Mouse (Mus musculus) limb, embryonic 11.5 days (tissue): Measurements from ENCODE around the gene Pitpnm2. TPM values are rescaled to one million over a fixed set of nuclear protein-coding genes. Genes with fewer than 3 reads are reported as not detected.
"Not testable (repeated sequence)": the region's sequence is repeated elsewhere in the genome, so short reads cannot be mapped to it uniquely, and the experiment has no call there.

ENCODE experiments used
- ATAC-seq: fragments of 200-750 bp; cut with Nextera tagmentation; 2 replicates; pipeline ENCODE4 v1.8.0; 2017; ENCODE audit warnings: low read depth; ENCODE audit not compliant: insufficient number of reproducible peaks, low FRiP score, low TSS enrichment
- DNase-seq: peaks from one replicate; pipeline ENCODE4 v3.0.0-alpha.2; 2015; ENCODE audit warnings: low spot score
- H3K27ac ChIP-seq: fragments of 300-500 bp; sonication (generic); replicated peaks from 2 replicates; pipeline ENCODE4 v1.5.1; 2014; ENCODE audit warnings: low read depth, mild to moderate bottlenecking, low read length
- H3K27me3 ChIP-seq: fragments of 300-500 bp; sonication (generic); 2 replicates; pipeline ENCODE4 v1.6.1; 2014; ENCODE audit warnings: mild to moderate bottlenecking, low read length, mixed read lengths; ENCODE audit not compliant: control insufficient read depth, insufficient read depth
- H3K36me3 ChIP-seq: fragments of 300-500 bp; sonication (generic); 2 replicates; pipeline ENCODE4 v1.6.1; 2014; ENCODE audit warnings: mild to moderate bottlenecking, low read length, moderate library complexity, mixed read lengths; ENCODE audit not compliant: control insufficient read depth, insufficient read depth
- H3K4me1 ChIP-seq: fragments of 300-500 bp; sonication (generic); 2 replicates; pipeline ENCODE4 v1.6.1; 2014; ENCODE audit warnings: low read length, mixed read lengths; ENCODE audit not compliant: control insufficient read depth, insufficient read depth
- H3K4me2 ChIP-seq: fragments of 300-500 bp; sonication (generic); 2 replicates; pipeline ENCODE4 v1.6.1; 2014; ENCODE audit warnings: low read depth, mild to moderate bottlenecking, moderate library complexity; ENCODE audit not compliant: severe bottlenecking
- H3K4me3 ChIP-seq: fragments of 300-500 bp; sonication (generic); 2 replicates; pipeline ENCODE4 v1.5.1; 2014; ENCODE audit warnings: low read depth, low read length
- H3K9ac ChIP-seq: fragments of 300-500 bp; sonication (generic); 2 replicates; pipeline ENCODE4 v1.6.1; 2014; ENCODE audit warnings: mild to moderate bottlenecking, low read length
- H3K9me3 ChIP-seq: fragments of 300-500 bp; sonication (generic); 2 replicates; pipeline ENCODE4 v1.6.1; 2016; ENCODE audit warnings: low read length; ENCODE audit not compliant: control insufficient read depth
- WGBS: fragments of 180-500 bp; shearing (Covaris S2); extraction: QIAGEN DNeasy Blood & Tissue Kit; methylation state at CpG from one replicate; pipeline ENCODE4 v1.1.7; 2014; 5-methylcytosine and 5-hydroxymethylcytosine counted together
- polyA plus RNA-seq: library from polyadenylated mRNA; unstranded; fragments of >200 nt; fragmentation: Nextera tagmentation; extraction: Ambion mirVana; gene quantifications from 2 replicates; pipeline ENCODE4 v1.2.1, GENCODE M21; 2014

Pitpnm2 gene
- polyA plus RNA-seq: 3.4 and 3.7 TPM in 2 replicates

- DNase-seq: peak; percentile 65
- Histone ChIP-seq H3K9me3 (no peaks in the 10 kb centered on the region), H3K27me3 (no peaks in the 10 kb centered on the region), H3K27ac (no peak within 1 kb of the TSS), H3K9ac (peak within 1 kb of the TSS; percentile 82), H3K4me2 (peak within 1 kb of the TSS; percentile 94), H3K36me3 (peaks cover 2% of the 10 kb centered on the region; the same call in 1 of the 2 replicates), H3K4me3 (peak within 1 kb of the TSS; percentile 58), H3K4me1 (peaks cover 10% of the 10 kb centered on the region; the same call in 1 of the 2 replicates)
- under 1% methylated on average over 73 of the region's 90 CpGs for WGBS
- ATAC-seq: peak; percentile 74
Observed at GRCm38 (mm10) chr5:124249614-124250591, at the start of gene Pitpnm2. Pitpnm2 (minus strand) TSS chr5:124249760.

GRCm38 (mm10) chr5:124299307-124299706, 49.7 kb upstream of the Pitpnm2 start:
- 73% methylated on average over 3 of the region's 4 CpGs for WGBS
- H3K4me1 ChIP-seq, H3K4me3 ChIP-seq, H3K9ac ChIP-seq, ATAC-seq, H3K9me3 ChIP-seq, H3K27me3 ChIP-seq, H3K27ac ChIP-seq, H3K4me2 ChIP-seq: not testable (repeated sequence)
- H3K36me3 ChIP-seq: peaks cover 18% of the 10 kb centered on the region
- DNase-seq: peak; percentile 28

- Histone ChIP-seq H3K4me3 (no peak overlapping the region), H3K4me2 (no peak overlapping the region), H3K9me3 (no peaks in the 10 kb centered on the region), H3K27ac (no peak overlapping the region), H3K9ac (no peak overlapping the region), H3K27me3 (no peaks in the 10 kb centered on the region), H3K36me3 (peaks cover 17% of the 10 kb centered on the region), H3K4me1 (no peaks in the 10 kb centered on the region)
- ATAC-seq (no peak), DNase-seq (no peak)
- 97% methylated on average over 4 of the region's 4 CpGs for WGBS
Observed at GRCm38 (mm10) chr5:124296475-124296874, 46.9 kb upstream of the Pitpnm2 start.

- Histone ChIP-seq H3K36me3 (peaks cover 28% of the 10 kb centered on the region; the same call in 1 of the 2 replicates), H3K27me3 (no peaks in the 10 kb centered on the region), H3K27ac (no peak overlapping the region), H3K4me1 (no peaks in the 10 kb centered on the region), H3K9me3 (no peaks in the 10 kb centered on the region), H3K9ac (no peak overlapping the region), H3K4me3 (no peak overlapping the region), H3K4me2 (no peak overlapping the region)
- ATAC-seq: no peak
- no peak for DNase-seq
- 94% methylated on average over 5 of the region's 5 CpGs for WGBS
Observed at GRCm38 (mm10) chr5:124293967-124294366, 44.4 kb upstream of the Pitpnm2 start.

- Histone ChIP-seq H3K4me2 (no peak overlapping the region), H3K9ac (no peak overlapping the region), H3K4me1 (no peaks in the 10 kb centered on the region), H3K27ac (no peak overlapping the region), H3K36me3 (peaks cover 27% of the 10 kb centered on the region), H3K4me3 (no peak overlapping the region), H3K9me3 (no peaks in the 10 kb centered on the region; the same call in 1 of the 2 replicates), H3K27me3 (no peaks in the 10 kb centered on the region)
- WGBS: 90% methylated on average over 4 of the region's 4 CpGs
- no peak for ATAC-seq
- DNase-seq: no peak
Observed at GRCm38 (mm10) chr5:124290216-124290615, 40.7 kb upstream of the Pitpnm2 start.

- DNase-seq: no peak
- Histone ChIP-seq H3K9me3 (no peaks in the 10 kb centered on the region; the same call in 1 of the 2 replicates), H3K27ac (no peak overlapping the region), H3K36me3 (peaks cover 27% of the 10 kb centered on the region), H3K4me3 (no peak overlapping the region), H3K9ac (no peak overlapping the region), H3K27me3 (no peaks in the 10 kb centered on the region), H3K4me1 (no peaks in the 10 kb centered on the region), H3K4me2 (no peak overlapping the region)
- ATAC-seq: no peak
- WGBS: 94% methylated on average over 6 of the region's 6 CpGs
Observed at GRCm38 (mm10) chr5:124287616-124288247, 38.2 kb upstream of the Pitpnm2 start.

GRCm38 (mm10) chr5:124284330-124284729, 34.8 kb upstream of the Pitpnm2 start:
- Histone ChIP-seq H3K27me3 (no peaks in the 10 kb centered on the region), H3K9me3 (no peaks in the 10 kb centered on the region; the same call in 1 of the 2 replicates), H3K27ac (no peak overlapping the region), H3K4me1 (no peaks in the 10 kb centered on the region), H3K4me3 (no peak overlapping the region), H3K36me3 (peaks cover 19% of the 10 kb centered on the region), H3K4me2 (no peak overlapping the region), H3K9ac (no peak overlapping the region)
- 68% methylated on average over 3 of the region's 3 CpGs for WGBS
- DNase-seq: no peak
- no peak for ATAC-seq

- peaks cover 14% of the 10 kb centered on the region for H3K36me3 ChIP-seq
- H3K4me3 ChIP-seq: no peak overlapping the region
- H3K27ac ChIP-seq: no peak overlapping the region
- no peaks in the 10 kb centered on the region for H3K27me3 ChIP-seq
- no peak overlapping the region for H3K9ac ChIP-seq
- ATAC-seq (no peak), DNase-seq (no peak)
- WGBS: 93% methylated on average over 2 of the region's 2 CpGs
- H3K9me3 ChIP-seq: no peaks in the 10 kb centered on the region; the same call in 1 of the 2 replicates
- no peak overlapping the region for H3K4me2 ChIP-seq
- H3K4me1 ChIP-seq: no peaks in the 10 kb centered on the region
Observed at GRCm38 (mm10) chr5:124282854-124283253, 33.3 kb upstream of the Pitpnm2 start.
